Mouse (Mus musculus): ENCODE measurements at regions not wholly inside any gene's neighbourhood (a gene's known extent, or its start where the extent isn't known, plus 50 kb on each side); places are given as distances from the start of the nearest gene placed in this dataset.

DNA sequence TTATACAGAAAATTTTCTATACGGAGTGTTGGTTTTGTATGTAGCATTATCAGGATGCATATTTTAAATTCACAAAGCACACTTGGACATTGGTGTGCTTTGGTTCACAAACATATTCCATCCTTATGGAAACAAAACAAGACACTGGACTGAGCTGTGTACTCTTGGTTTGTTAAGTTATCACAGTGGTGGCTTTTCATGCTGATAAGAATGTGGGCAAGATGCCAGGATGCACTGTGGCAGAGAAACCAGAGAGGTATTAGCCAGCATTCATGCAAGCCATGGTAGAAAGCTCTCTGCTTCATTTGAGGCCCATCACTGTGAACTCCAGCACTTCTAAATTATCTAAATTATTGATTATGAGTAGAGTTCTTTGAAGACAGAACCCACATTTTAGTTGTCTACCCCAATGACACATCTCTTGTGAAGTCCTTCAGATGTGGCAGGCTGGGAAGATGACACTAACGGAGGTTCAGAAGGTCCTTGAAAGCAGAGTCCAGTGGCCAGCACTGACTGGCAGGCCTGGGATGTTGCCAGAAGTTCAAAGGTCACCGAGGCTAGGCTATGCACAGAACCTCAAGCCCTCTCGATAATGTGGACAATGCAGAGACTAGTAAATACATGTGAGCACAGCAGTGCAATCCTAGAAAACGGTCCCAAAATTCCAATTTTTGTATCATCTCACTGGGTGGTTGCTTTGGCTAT lies 263.1 kb downstream of the Ccdc91 start:
- TF ChIP-seq CTCF (IDR thresholded peaks at IDR 0.05; ENCODE audit: low read depth) (no peak), EP300 (IDR thresholded peaks at IDR 0.05; ENCODE audit: low read depth) (no peak)

Measured in liver, embryonic 14.5 days (tissue).